Mouse (Mus musculus) olfactory bulb, adult 2 months (tissue): ENCODE measurements around the gene Sirt6.

Source experiments
- CTCF ChIP-seq: fragments of 200-500 bp; IDR thresholded peaks from 2 replicates; pipeline ENCODE4 v1.5.1; 2012; ENCODE audit warnings: low read depth, mild to moderate bottlenecking, low read length, moderate library complexity; ENCODE audit not compliant: insufficient read depth
- POLR2A ChIP-seq: fragments of 200-500 bp; IDR thresholded peaks from 2 replicates; pipeline ENCODE4 v1.6.1; 2012; ENCODE audit warnings: mild to moderate bottlenecking, low read depth, low read length, moderate library complexity; ENCODE audit not compliant: insufficient read depth

DNA sequence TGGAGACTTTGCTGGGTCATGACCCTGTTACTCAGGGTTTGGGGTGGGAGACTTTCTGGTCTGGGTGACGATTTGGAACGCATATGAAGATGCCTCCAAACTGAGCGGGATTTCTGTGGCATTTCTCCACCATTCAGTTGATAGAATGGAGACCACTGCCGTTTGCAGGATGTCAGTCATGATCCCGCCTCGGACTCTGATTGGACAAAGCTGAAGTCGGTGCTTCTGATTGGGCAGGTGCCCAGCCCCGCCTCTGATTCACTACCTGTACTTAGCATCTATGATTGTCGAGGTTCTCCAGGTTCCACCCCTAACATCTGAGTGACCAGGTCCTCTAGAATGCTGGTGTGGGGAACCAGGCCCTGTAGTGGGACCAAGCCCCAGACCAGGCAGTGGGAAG is 6.8 kb downstream of the Sirt6 start:
- TF ChIP-seq CTCF (no peak), POLR2A (no peak)
